Mouse (Mus musculus): Measurements from ENCODE around the gene Cdkn1c. TPM values are rescaled to one million over a fixed set of nuclear protein-coding genes. Genes with fewer than 3 reads are reported as not detected.

Cdkn1c gene
- 27.8 TPM for polyA plus RNA-seq (2014; fragmentation: Illumina TruSeq; extraction: RNeasy Lipid Tissue Mini Kit (QIAGEN cat#74804); ENCODE audit: low read depth, low replicate concordance)

DNA sequence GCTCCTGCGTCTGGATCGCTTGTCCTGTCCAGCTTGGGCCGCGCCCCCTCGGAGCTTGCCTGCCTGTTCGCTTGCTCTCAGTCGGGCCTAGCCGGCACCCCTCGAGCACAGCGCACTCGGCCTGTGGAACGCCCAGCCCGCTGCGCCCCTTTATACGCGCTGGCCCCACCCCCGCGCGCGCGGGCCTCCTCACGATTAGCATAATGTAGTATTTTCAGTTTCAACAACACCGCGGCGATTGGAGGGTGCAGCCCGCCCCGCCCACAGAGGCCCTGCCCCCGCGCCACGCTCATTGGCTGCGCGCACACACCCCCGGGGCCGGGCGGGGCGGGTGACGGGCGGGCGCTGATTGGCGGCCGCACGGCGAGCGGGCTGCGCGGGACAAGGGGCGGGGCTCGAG lies at the start of gene Cdkn1c:
TSS of gene Cdkn1c (minus strand) at position 177 of the 400 bp plus-strand sequence.

DNA sequence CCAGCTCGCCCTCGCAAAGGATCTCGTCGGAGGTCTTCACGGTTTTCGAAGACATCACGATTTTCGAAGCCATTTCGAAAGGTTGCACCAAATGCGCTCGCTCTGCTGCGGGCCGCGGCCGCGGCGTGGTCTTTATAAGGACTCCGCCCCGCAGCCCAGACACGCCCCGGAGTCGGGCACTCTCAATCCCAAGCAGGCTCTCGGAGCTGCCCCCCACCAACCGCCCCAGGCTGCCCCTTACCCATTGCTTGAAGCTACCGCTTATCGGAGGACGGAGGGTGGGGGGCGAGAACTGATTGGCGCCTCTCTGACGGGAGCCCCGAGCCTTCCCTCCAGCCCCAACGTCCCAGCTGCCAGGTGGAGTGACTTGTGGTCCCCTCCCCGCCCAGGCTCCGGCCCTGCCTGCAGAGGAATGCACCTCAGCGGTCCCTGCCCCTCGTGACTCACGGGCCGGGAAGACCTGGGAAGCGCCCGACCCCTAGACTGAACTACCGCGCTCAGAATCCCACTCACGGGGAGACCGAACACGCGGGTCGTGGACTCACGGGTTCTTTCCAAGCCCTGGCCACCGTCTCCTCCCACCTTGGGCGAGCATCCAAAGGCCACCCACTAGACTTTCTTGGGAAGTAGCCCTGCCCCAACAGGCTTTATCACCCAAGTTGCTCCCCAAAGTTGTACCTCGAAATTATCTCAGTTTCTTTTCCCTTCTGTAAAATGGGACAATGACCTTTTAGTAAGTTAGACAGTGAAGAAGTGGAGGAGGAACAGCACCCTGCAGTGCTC lies 41.8 kb upstream of the Cdkn1c start, which contains the start of gene Phlda2:
TSS of gene Phlda2 (minus strand) at position 733 of the 783 bp plus-strand sequence.

DNA sequence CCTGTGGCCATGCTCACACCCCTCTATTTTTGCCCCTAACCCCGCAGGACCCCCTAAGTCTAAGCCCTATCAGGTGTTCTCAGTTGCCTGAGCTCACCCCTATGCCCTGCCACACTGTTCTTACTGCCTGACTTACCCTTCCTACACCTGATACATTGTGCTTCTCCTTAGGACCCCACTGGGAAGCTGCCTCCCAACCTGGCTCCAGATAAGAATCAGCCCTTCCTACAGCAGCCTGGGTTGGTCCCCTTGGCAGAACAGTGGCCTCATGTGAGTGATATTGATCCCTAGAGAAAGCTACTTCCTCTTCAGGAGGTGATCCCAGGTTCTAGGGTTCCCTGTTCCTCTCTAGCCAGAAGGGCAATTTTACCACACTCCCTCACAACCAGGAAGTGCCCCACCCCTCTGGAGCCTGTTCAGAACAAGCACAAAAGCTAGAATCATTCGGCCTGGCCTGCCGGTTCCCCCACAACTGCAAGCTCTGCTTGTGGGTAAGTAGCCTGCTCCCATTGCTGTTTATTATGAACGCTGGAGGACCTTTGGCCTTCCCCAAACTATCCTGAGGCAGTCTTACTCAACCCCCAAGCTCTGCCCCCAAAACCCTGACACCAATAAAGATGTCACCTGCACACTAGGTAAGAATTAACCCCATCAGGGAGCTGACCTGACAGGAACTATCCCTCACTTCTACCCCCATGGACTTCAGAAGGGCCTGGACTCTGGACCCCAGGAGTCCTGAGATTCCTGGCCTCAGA lies 12.7 kb upstream of the Cdkn1c start, which contains the start of gene Slc22a18:
TSS of gene Slc22a18 (plus strand) at position 390 of the 755 bp plus-strand sequence.

Other genes starting within 250 kb of the Cdkn1c start
- gene Slc22a18, start 12.7 kb upstream of the Cdkn1c start, polyA plus RNA-seq (2014; fragmentation: Illumina TruSeq; extraction: RNeasy Lipid Tissue Mini Kit (QIAGEN cat#74804); ENCODE audit: low read depth, low replicate concordance): 0.60 TPM
- not detected for gene Phlda2, start 42.1 kb upstream of the Cdkn1c start, polyA plus RNA-seq (2014; fragmentation: Illumina TruSeq; extraction: RNeasy Lipid Tissue Mini Kit (QIAGEN cat#74804); ENCODE audit: low read depth, low replicate concordance)
- gene Nap1l4, start 88.1 kb upstream of the Cdkn1c start, polyA plus RNA-seq (2014; fragmentation: Illumina TruSeq; extraction: RNeasy Lipid Tissue Mini Kit (QIAGEN cat#74804); ENCODE audit: low read depth, low replicate concordance): 163 TPM
- 17.6 TPM for gene Cars, start 139.0 kb upstream of the Cdkn1c start, polyA plus RNA-seq (2014; fragmentation: Illumina TruSeq; extraction: RNeasy Lipid Tissue Mini Kit (QIAGEN cat#74804); ENCODE audit: low read depth, low replicate concordance)
- 0.47 TPM for gene Tnfrsf26, start 167.7 kb upstream of the Cdkn1c start, polyA plus RNA-seq (2014; fragmentation: Illumina TruSeq; extraction: RNeasy Lipid Tissue Mini Kit (QIAGEN cat#74804); ENCODE audit: low read depth, low replicate concordance)
- 3.0 TPM for gene Tnfrsf22, start 188.6 kb upstream of the Cdkn1c start, polyA plus RNA-seq (2014; fragmentation: Illumina TruSeq; extraction: RNeasy Lipid Tissue Mini Kit (QIAGEN cat#74804); ENCODE audit: low read depth, low replicate concordance)
- gene Tnfrsf23, start 224.8 kb upstream of the Cdkn1c start, polyA plus RNA-seq (2014; fragmentation: Illumina TruSeq; extraction: RNeasy Lipid Tissue Mini Kit (QIAGEN cat#74804); ENCODE audit: low read depth, low replicate concordance): 2.6 TPM